Mouse (Mus musculus) CD4-positive, CD25-positive, alpha-beta regulatory T cell, adult 9 weeks (primary cell): ENCODE results near the gene Dcakd. TPM values are rescaled to one million over a fixed set of nuclear protein-coding genes. Genes with fewer than 3 reads are reported as not detected.

ENCODE experiments used
- polyA plus RNA-seq: library from polyadenylated mRNA; unstranded; fragments of 100-300 nt; shearing (Covaris generic); gene quantifications from one replicate; pipeline ENCODE4 v1.2.1, GENCODE M21; 2017

The Dcakd gene
- 34.8 TPM for polyA plus RNA-seq

GRCm38 (mm10) chr11:103028176-103028891 is at the start of gene Dcakd, which contains the start of gene Nmt1:
TSS of gene Dcakd (minus strand) at chr11:103028333.
TSS of gene Nmt1 (plus strand) at chr11:103028190.

GRCm38 (mm10) chr11:102946265-102946991 is 81.7 kb downstream of the Dcakd start, which contains the start of gene C1ql1:
TSS of gene C1ql1 (minus strand) at chr11:102946688.

Other genes starting within 250 kb of the Dcakd start
- gene Gjc1, start 208.6 kb downstream of the Dcakd start, polyA plus RNA-seq: 0.11 TPM
- gene Higd1b, start 192.5 kb downstream of the Dcakd start, polyA plus RNA-seq: not detected
- 189 TPM for gene Eftud2, start 147.3 kb downstream of the Dcakd start, polyA plus RNA-seq
- gene Ccdc103, start 147.1 kb downstream of the Dcakd start, polyA plus RNA-seq: not detected
- not detected for gene Fam187a, start 143.2 kb downstream of the Dcakd start, polyA plus RNA-seq
- gene Gfap, start 127.4 kb downstream of the Dcakd start, polyA plus RNA-seq: 0.10 TPM
- gene Kif18b, start 103.2 kb downstream of the Dcakd start, polyA plus RNA-seq: 2.6 TPM
- not detected for gene C1ql1, start 81.6 kb downstream of the Dcakd start, polyA plus RNA-seq
- gene Nmt1, start 143 bp downstream of the Dcakd start, polyA plus RNA-seq: 81.7 TPM
- not detected for gene Plcd3, start 73.3 kb upstream of the Dcakd start, polyA plus RNA-seq
- gene Acbd4, start 73.3 kb upstream of the Dcakd start, polyA plus RNA-seq: 57.4 TPM
- gene Hexim1, start 87.9 kb upstream of the Dcakd start, polyA plus RNA-seq: 4.0 TPM
- gene Hexim2, start 104.1 kb upstream of the Dcakd start, polyA plus RNA-seq: 3.8 TPM
- gene Fmnl1, start 142.8 kb upstream of the Dcakd start, polyA plus RNA-seq: 56.4 TPM
- not detected for gene 1700023F06Rik, start 180.2 kb upstream of the Dcakd start, polyA plus RNA-seq
- not detected for gene Spata32, start 190.1 kb upstream of the Dcakd start, polyA plus RNA-seq
- gene Map3k14, start 239.1 kb upstream of the Dcakd start, polyA plus RNA-seq: 37.9 TPM